Mouse (Mus musculus) ES-Bruce4 (cell line): ENCODE results near the gene 1700042G07Rik.

Source experiments
- CTCF ChIP-seq: IDR thresholded peaks from one replicate; pipeline ENCODE4 v1.8.1; 2011; ENCODE audit warnings: low read depth, low read length
- EP300 ChIP-seq: IDR thresholded peaks from 2 replicates; pipeline ENCODE4 v1.6.1; 2011; ENCODE audit warnings: low read depth, low read length; ENCODE audit not compliant: insufficient read depth
- POLR2A ChIP-seq: IDR thresholded peaks from one replicate; pipeline ENCODE4 v1.8.1; 2011; ENCODE audit warnings: low read length; ENCODE audit not compliant: insufficient read depth

- no peak for TF ChIP-seq EP300
- no peak for TF ChIP-seq CTCF
- TF ChIP-seq POLR2A: no peak
Observed at GRCm38 (mm10) chr4:116221996-116222842, 49.0 kb downstream of the 1700042G07Rik start.
